Mouse (Mus musculus) spleen, postnatal 10 days (tissue): ENCODE measurements around the gene Frzb.

Source experiments
- DNase-seq, 2 experiments: peaks; one replicate each; pipeline ENCODE4 v3.0.0; 2021 to 2022; ENCODE audit warnings: low spot score in 2 of 2

Frzb gene

GRCm38 (mm10) chr2:80430357-80431053, 16.9 kb downstream of the Frzb start:
- no peak for DNase-seq

- DNase-seq = no peak
Measured at GRCm38 (mm10) chr2:80423116-80423515, 24.3 kb downstream of the Frzb start.

GRCm38 (mm10) chr2:80421990-80422389, 25.4 kb downstream of the Frzb start:
- DNase-seq = no peak

- DNase-seq = no peak
Measured at GRCm38 (mm10) chr2:80416286-80416685, 31.1 kb downstream of the Frzb start.

GRCm38 (mm10) chr2:80414387-80414786, 33.0 kb downstream of the Frzb start:
- no peak for DNase-seq

- DNase-seq = no peak
Measured at GRCm38 (mm10) chr2:80413124-80413523, 34.3 kb downstream of the Frzb start.

- DNase-seq = no peak
Measured at GRCm38 (mm10) chr2:80409893-80410574, 37.4 kb downstream of the Frzb start.

- no peak for DNase-seq
Measured at GRCm38 (mm10) chr2:80404770-80405169, 42.7 kb downstream of the Frzb start.

- DNase-seq = no peak
Measured at GRCm38 (mm10) chr2:80398595-80399099, 48.8 kb downstream of the Frzb start.

GRCm38 (mm10) chr2:80396864-80397263, 50.6 kb downstream of the Frzb start:
- no peak for DNase-seq

GRCm38 (mm10) chr2:80396057-80396456, 51.4 kb downstream of the Frzb start:
- DNase-seq = no peak

GRCm38 (mm10) chr2:80388341-80388740, 59.1 kb downstream of the Frzb start:
- no peak for DNase-seq

- DNase-seq = no peak
Measured at GRCm38 (mm10) chr2:80387668-80388067, 59.8 kb downstream of the Frzb start.

- DNase-seq = no peak
Measured at GRCm38 (mm10) chr2:80386255-80386654, 61.2 kb downstream of the Frzb start.

- DNase-seq = no peak
Measured at GRCm38 (mm10) chr2:80384447-80384846, 63.0 kb downstream of the Frzb start.

GRCm38 (mm10) chr2:80379848-80380247, 67.6 kb downstream of the Frzb start:
- no peak for DNase-seq

- DNase-seq = no peak
Measured at GRCm38 (mm10) chr2:80374892-80375291, 72.5 kb downstream of the Frzb start.

GRCm38 (mm10) chr2:80371458-80371857, 76.0 kb downstream of the Frzb start:
- no peak for DNase-seq
